Mouse (Mus musculus): ENCODE data around the gene Fam187b. TPM values are rescaled to one million over a fixed set of nuclear protein-coding genes. Genes with fewer than 3 reads are reported as not detected.
"Not testable (repeated sequence)": the region's sequence is repeated elsewhere in the genome, so short reads cannot be mapped to it uniquely, and the experiment has no call there.

Gene Fam187b
- under 1 TPM; 0.18 to 0.21 TPM for total RNA-seq (2021)

DNA sequence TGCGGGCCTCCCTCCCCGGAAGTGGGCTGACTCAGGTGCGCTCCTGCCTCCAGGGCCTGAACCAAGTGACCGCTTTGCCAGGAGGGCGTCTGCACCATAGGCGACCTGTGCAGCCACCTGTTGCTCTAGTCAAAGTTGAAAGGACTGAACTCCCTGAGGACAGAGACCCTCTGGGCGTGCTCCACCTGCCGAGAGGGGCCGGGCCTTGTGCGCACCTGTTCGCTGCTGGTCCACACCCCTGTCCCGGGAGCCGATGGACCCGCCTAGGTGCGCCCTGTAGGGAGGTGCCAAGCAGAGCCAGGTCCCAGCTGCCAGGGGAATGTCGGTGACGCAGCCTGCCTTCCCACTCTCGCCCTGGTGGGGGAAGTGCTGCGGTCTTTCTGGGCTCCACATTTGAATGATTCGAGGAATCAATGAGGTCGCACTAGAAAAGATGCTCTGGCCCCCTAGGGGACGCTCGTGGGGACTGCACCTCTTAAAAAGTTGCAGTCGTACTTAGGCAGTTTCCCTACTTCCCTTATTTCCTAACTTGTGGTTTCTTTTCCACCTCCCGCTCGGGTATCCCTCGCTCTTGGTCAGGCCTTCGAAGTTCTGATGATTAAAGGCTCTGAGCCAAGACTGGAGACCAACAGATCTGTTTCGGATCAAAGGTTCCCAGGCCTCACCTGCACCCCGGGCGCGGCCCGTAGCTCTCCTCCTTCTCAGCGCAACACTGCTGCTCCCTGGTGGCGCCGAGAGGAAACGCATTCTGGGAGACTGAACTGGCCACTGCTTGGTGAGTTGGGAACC, at the start of gene Fam187b:
Gene Fam187b, plus strand, starts transcription at position 290 of the 789 bp plus-strand sequence.
- intact Hi-C loops (cut with DNase I), result no loop called here
- DNase-seq (ENCODE audit: extremely low spot score in 1 of 2, low spot score in 2 of 2), result peak; percentile 68 to 91

DNA sequence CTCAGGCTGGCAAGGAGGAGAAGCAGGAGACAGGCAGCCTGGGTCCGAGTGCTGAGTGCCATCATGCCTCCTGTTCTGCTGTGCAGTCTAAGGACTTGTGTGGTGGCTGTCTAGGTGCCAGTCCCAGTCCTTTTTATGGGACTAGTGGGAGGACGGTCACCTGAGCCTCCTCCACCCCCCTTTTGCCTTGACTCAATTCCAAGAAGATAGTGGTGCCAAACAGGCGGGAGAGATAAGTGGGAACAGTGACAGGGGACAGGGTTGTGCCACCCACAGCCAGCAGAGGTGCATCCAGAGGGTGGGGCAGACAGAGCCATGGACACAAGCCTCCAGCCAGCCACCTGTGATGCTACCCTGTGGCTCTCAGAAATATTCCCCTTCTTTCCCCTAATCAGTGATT, 49.5 kb upstream of the Fam187b start:
- intact Hi-C loops (cut with DNase I), result no loop called here
- DNase-seq (ENCODE audit: extremely low spot score in 1 of 2, low spot score in 2 of 2), result no peak

DNA sequence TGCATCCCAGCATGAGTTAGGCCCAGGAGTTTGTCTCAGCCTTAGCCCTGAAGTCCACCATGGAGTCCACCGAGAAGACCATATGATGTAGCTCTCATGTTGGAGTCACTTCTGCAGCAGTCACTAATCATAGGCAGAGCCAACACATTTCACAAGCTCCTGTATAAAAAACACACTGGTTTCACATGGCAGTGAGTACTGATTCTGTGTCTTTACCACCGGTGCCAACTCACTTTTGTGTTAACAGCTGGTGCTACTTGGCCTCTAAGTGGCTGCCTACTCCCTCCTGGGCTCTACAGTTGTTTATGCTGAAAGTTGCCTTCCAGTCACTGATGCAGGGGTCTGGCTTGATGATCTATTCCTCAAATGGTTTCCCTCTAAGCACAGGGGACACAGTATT, 49.0 kb upstream of the Fam187b start, which contains the start of gene Hamp2:
Gene Hamp2, minus strand, starts transcription at position 101 of the 400 bp plus-strand sequence.
- intact Hi-C loops (cut with DNase I); DNase-seq (ENCODE audit: extremely low spot score in 1 of 2, low spot score in 2 of 2): not testable (repeated sequence)

DNA sequence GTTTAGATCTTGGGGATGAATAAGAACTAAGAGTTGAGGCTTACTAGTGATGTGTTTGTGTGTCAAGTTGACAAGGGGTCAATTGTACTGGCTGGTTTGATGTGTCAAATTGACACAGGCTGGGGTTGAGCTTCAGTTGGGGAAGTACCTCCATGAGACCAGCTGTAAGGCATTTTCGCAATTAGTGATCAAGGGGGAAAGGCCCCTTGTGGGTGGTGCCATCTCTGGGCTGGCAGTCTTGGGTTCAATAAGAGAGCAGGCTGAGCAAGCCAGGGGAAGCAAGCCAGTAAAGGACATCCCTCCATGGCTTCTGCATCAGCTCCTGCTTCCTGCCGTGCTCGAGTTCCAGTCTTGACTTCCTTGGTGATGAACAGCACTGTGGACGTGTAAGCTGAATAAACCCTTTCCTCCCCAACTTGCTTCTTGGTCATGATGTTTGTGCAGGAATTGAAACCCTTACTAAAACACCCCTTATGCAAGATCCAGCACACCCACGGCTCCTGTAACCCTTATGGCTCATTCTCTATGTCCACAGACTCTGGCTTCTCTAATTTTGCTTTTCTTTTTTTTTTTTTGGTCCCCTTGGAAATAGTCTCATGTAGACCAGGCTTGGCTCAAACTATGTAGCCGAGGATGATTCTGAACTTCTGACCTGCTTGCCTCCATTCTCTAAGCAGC, 38.0 kb upstream of the Fam187b start:
- intact Hi-C loops (cut with DNase I); DNase-seq (ENCODE audit: extremely low spot score in 1 of 2, low spot score in 2 of 2): not testable (repeated sequence)

DNA sequence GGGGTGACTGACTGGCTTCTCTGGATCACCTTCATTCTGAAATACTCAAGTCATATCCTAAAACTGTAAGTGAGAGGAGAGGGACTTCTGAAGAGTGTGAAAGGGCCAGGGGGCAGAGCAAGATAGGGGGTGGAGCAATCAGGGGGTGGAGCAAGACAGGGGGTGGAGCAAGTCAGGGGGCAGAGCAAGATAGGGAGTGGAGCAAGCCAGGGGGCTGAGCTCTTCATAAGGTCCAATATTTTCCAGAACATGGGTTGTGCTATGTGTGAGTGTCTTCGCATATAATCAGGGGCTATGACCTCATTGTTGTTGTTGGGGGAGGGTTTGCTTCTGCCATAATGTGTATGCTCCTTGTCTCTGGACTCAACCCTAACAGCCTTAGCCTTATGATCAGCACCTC, 33.5 kb upstream of the Fam187b start:
- DNase-seq (ENCODE audit: extremely low spot score in 1 of 2, low spot score in 2 of 2); intact Hi-C loops (cut with DNase I): not testable (repeated sequence)

DNA sequence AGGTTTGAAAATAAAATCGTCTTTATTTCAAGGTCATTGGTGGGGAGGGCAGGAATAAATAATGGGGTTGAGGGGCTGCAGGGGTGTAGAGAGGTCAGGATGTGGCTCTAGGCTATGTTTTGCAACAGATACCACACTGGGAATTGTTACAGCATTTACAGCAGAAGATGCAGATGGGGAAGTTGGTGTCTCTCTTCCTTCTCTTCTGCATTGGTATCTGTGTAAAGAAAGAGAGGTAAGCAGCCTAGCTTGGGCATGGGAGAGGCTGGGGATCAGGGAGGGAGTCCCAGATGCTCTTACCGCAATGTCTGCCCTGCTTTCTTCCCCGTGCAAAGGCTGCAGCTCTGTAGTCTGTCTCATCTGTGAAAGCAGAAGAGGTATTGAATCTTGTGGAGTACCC, 31.2 kb upstream of the Fam187b start:
- DNase-seq (ENCODE audit: extremely low spot score in 1 of 2, low spot score in 2 of 2); intact Hi-C loops (cut with DNase I): not testable (repeated sequence)

DNA sequence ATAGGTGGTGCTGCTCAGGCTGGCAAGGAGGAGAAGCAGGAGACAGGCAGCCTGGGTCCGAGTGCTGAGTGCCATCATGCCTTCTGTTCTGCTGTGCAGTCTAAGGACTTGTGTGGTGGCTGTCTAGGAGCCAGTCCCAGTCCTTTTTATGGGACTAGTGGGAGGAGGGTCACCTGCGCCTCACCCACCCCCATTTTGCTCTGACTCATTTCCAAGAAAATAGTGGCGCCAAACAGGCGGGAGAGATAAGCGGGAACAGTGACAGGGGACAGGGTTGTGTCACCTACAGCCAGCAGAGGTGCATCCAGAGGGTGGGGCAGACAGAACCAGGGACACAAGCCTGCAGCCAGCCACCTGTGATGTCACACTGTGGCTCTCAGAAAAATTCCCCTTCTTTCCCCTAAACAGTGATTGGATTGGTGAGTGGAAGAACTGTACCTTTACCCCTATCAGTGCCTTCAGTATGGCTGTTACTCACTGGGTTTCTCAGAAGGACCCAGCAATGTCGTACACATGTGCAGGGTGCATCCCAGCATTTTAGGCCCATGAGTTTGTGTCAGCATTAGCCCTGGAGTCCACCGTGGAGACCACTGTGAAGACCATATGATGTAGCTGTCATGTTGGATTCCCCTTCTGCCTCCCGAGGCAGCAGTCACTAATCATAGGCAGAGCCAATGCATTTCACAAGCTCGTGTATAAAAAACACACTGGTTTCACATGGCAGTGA, 29.5 kb upstream of the Fam187b start, which contains the start of gene Hamp:
Gene Hamp, minus strand, starts transcription at position 124 of the 727 bp plus-strand sequence.
- DNase-seq (ENCODE audit: extremely low spot score in 1 of 2, low spot score in 2 of 2), result no peak
- intact Hi-C loops (cut with DNase I), result no loop called here

DNA sequence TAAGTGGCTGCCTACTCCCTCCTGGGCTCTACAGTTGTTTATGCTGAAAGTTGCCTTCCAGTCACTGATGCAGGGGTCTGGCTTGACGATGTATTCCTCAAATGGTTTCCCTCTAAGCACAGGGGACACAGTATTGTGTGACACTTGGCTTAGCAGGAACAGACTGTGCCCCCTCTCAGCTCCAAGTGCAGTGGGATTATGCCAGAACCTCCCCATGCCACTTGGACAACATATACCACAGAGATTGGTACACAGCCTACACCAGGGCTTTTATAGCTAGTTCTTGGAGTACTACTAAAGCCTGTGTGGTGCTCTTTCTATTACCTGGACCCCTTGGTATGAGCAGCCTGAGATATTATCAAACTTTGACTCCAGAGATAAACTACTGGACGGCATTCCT, 28.9 kb upstream of the Fam187b start:
- DNase-seq (ENCODE audit: extremely low spot score in 1 of 2, low spot score in 2 of 2); intact Hi-C loops (cut with DNase I): not testable (repeated sequence)

DNA sequence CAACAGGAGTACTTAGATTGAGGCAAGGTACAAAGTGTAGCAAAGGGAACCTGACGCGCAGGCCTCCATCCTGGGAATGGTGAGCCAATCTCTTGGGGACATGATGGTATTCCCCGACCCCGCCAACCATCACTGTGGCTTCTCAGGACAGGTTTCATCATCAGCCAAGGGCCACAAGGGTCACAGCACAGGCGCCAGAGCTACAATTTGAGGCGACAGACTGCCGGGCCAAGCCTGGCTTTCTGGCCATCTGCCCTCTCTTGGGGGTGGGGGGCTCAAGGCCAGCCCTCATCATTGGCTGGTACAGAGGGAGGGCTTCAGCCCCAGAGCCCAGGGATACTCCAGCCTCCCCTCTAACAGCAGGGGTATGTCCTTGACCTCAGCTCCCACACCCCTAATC, 28.1 kb upstream of the Fam187b start:
- intact Hi-C loops (cut with DNase I), result not testable (repeated sequence)
- peak in 1 of 2 experiments; percentile 43 for DNase-seq (ENCODE audit: extremely low spot score in 1 of 2, low spot score in 2 of 2)

DNA sequence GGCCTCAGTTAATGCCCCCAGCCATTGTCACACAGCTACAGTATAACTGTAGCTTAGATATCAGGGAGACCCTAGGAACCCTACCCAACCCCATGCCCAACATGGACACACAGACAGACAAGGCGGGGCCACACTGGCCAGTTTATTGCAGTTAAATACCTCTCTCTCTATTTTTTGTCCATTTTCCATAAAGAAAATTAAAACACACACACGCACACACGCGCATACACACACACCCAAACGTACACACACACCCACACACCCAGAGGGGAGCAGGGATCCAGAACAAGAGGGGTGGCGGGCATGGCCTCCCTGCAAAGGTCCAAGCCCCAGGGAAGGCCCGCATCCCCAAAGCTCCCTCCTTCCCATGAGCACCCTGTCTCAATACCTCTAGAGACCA, 27.7 kb upstream of the Fam187b start:
- DNase-seq (ENCODE audit: extremely low spot score in 1 of 2, low spot score in 2 of 2), result no peak
- intact Hi-C loops (cut with DNase I), result no loop called here

DNA sequence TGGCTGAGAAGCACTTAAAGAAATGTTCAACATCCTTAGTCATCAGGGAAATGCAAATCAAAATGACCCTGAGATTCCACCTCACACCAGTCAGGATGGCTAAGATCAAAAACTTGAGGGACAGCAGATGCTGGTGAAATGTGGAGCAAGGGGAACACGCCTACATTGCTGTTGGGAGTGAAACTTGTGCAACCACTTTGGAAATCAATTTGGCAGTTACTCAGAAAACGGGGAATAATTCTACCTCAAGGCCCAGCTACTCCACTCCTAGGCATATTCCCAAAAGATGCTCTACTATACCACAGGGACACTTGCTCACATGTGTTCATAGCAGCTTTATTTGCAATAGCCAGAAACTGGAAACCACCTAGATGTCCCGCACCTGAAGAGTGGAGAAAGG, 23.7 kb upstream of the Fam187b start:
- peak in 1 of 2 experiments; percentile 1 for DNase-seq (ENCODE audit: extremely low spot score in 1 of 2, low spot score in 2 of 2)
- intact Hi-C loops (cut with DNase I), result not testable (repeated sequence)

DNA sequence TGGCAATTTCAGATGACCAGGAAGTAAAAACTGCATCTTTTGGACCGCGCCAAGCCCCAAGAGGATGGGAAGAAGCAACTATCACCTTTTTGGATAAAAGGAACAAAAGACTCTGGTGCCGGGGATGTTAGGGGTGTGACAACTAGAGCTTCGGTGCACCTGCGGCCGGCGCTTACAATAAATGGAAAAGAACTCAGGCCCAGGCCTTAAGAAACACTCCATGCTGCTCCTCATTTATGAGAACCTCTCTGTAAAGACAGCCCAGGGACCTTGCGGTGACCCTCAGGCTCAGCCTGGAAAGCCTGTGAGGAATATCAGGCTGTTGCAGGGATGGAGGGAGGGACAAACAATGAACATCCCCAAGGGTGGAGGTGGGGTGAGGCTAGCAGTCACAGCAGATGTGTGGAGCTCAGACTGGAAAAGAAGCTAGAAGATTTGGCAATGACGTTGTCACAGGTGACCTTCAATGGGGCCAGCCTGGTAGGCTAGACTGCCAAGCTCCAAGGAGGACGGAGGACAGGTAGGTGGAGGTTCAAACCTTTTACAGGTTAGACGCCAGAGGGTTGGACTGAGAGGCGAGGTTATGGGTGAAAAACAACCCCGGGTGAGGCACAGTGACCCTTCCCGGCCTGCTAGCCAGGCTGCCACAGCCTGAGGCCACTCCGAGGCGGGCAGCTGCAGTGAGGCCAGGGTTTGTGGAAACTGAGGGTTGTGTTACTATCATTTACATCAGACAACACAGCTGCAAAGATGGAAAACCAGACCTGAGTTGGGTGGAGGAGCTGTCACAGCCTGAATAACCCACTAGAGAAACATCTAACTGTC, 20.9 kb upstream of the Fam187b start:
- intact Hi-C loops (cut with DNase I), result no loop called here

DNA sequence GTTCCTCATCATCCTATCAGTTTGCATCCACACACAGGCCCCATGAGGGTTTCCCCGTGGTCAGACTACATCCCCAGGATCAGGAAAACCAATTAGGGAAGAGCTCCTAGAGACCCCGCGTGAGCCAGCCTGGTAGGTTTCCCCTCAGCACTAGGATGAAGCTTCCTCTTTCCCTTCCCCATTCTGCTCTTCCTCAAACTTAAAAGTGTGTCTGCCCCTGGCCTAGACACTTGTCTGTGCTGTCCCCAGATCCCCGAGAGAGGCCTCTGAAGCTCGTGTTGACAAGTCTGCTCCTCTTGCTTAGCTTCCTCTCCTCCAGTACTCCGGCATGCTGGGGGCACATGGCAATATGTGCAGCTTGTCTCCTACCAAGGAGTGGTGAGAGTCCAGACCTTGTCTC, 20.1 kb upstream of the Fam187b start:
- intact Hi-C loops (cut with DNase I), result no loop called here
- DNase-seq (ENCODE audit: extremely low spot score in 1 of 2, low spot score in 2 of 2), result peak in 1 of 2 experiments; percentile 48

More for the DNA sequence above, 20.9 kb upstream of the Fam187b start:
- peak in 1 of 2 experiments; percentile 22 for DNase-seq (ENCODE audit: extremely low spot score in 1 of 2, low spot score in 2 of 2)

DNA sequence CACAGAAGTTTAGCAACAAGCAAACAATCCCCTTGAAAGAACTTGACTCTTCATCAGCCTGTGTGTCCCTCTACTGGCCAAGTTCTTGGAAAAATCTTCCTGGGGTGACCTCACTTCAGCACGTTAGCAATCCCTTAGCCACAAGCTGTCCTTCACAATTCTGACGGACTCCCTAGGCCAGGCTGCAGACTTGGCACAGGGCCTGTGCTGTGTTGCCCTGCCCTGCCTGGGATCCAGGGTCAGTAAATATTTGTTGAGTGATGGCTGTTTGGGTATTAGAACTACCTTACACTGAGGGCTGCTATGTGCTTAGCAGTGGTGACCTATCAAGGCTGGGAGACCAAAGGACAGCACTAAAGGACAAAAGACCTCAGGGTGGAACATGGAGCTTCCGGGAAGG, 19.6 kb upstream of the Fam187b start:
- intact Hi-C loops (cut with DNase I), result no loop called here

DNA sequence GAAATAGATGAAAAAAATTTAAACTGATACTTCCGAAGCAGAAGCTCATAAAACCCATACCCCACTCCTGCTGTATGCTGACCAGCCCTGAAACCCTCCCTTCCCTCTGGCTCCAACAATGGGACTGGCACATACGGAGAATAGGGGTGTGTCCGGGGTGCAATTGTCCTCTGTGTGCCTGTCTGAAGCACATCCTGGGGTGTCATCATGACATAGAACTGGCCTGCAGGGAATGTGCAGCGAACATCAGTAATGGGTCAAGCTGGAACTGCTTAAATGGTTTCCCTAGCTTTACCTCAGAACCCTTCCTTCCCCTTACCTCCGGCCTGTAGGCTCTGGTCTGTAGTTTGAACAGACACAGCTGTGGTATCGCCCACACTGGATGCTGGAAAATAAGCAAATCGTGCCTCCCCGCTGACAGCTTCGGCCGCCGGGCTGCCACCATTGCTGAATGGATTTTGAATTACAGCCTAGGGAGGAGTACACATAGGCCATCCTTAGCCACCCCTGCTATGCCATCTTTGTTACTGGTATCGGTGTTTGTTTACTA, 18.5 kb upstream of the Fam187b start:
- DNase-seq (ENCODE audit: extremely low spot score in 1 of 2, low spot score in 2 of 2), result no peak
- intact Hi-C loops (cut with DNase I), result loop anchor here (5.0 kb wide), 1 partner anchor 97 kb away; the partner anchor contains the start of gene Fxyd7

More for the DNA sequence above, 19.6 kb upstream of the Fam187b start:
- peak in 1 of 2 experiments; percentile 50 for DNase-seq (ENCODE audit: extremely low spot score in 1 of 2, low spot score in 2 of 2)

DNA sequence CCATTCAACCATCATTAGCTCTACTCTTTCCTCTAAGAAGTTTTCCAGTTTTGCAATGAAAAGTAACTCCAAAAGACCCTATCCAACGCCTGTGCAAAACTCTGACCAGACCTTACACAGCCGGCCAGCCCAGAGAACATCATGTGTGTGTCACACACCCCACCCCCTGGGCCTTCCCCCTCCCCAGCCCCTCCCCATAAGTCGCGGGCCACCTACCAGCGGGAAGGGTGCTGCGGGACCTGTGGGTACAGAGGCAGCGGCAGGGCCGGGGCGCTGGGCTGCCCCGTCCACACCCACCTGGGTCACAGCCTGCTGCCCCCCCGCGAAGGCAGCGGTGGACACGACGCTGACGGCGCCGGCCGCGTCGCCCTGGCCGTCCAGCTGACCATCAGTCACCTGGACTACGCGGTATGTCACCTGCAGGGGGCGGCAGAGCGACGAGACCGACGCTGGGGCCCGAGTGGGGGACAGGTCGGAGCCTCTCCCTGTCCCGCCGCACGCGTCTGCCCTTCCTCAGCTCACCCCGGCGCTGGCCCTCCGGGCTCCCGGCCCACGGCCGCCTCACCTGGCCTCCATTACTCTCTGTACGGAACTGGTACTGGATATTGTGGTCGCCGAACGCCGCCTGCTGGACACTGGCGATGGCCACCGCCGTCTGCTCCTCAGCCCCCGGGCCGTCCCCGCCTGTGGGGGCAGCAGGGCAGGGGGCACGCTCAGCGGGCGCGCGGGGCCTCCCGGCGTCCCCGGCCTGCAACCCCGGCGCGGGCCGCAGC, 17.8 kb upstream of the Fam187b start:
- intact Hi-C loops (cut with DNase I), result loop anchor here (5.0 kb wide), 1 partner anchor 97 kb away; the partner anchor contains the start of gene Fxyd7
- peak; percentile 59 to 91 for DNase-seq (ENCODE audit: extremely low spot score in 1 of 2, low spot score in 2 of 2)

DNA sequence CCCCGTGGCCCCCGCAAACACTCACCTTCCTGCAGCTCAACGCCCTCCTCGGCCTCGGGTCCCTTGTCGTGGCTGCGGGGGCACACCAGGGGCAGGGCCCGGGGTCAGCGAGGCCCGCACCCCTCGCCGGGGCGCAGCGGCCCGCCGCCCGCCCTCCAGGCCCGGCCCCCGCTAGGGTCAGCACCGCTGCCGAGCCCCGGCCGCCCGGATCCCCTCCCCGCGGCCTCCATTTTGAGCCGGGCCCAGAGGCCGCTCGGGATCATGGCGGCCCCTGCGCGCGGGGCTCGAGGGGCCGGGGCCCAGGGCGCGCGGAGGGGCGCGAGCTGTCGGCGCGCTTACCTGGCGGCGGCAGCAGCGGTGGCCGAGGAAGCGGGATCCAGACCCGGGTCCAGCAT, 17.2 kb upstream of the Fam187b start:
- intact Hi-C loops (cut with DNase I), result loop anchor here (5.0 kb wide), 1 partner anchor 96 kb away; the partner anchor contains the start of gene Fxyd7
- DNase-seq (ENCODE audit: extremely low spot score in 1 of 2, low spot score in 2 of 2), result peak in 1 of 2 experiments; percentile 73

Measured in left cerebral cortex, postnatal 10 days (tissue).